Mouse (Mus musculus) heart, adult 10 weeks (tissue): ENCODE data around the gene Scgb1b27. TPM values are rescaled to one million over a fixed set of nuclear protein-coding genes. Genes with fewer than 3 reads are reported as not detected.

ENCODE experiments used
- polyA plus RNA-seq: library from polyadenylated mRNA; stranded (reverse); fragments of 350-450 nt; fragmentation: Illumina TruSeq; extraction: RNeasy Lipid Tissue Mini Kit (QIAGEN cat#74804); gene quantifications from one replicate; pipeline ENCODE4 v1.2.3, GENCODE M21; 2014; ENCODE audit warnings: low read depth, low replicate concordance

Gene Scgb1b27
- not detected for polyA plus RNA-seq

DNA sequence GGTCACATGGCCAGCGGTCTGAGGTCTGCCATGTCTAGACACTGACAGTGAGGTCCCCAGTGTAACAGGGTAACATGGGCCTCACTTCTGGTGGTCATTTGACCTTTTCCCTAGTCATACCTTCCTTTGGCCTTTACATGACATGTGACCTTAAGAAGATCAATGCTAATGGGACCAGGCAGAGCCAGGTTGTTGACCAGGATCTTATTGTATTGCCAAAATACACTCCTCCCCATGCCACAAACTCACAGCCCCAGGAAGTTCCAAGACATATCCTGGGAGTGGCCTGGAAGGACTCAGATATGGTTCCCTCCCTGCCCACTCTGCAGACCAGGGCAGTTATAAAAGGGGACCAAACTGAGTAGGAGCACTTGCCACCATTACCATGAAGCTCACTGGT, at the start of gene Scgb1b27:
Gene Scgb1b27 (plus strand): TSS at position 301 of the 400 bp plus-strand sequence.

DNA sequence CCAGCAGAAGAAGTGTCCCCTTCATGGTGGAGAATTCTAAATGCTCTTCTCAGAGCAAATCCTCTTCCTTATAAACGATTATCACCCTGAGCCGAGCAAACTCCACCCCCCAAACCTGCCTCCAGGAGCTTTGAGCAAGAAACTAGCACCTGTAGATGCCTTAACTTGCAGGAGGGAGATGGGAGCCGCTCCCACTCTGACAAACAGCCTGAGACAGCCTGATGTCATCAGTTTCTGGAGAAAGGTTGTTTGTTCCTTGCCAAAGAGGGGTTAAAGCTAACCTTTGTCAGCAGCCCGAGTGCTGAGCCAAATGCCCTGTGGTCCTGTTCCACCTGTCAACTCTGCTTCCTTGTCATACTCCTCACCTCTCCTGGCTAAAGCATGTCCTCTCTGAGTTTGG, 7.4 kb upstream of the Scgb1b27 start, which contains the start of gene Scgb2b27:
Gene Scgb2b27 (minus strand): TSS at position 101 of the 400 bp plus-strand sequence.

Other genes starting within 250 kb of the Scgb1b27 start
- gene Scgb2b26, start 76.4 kb upstream of the Scgb1b27 start, polyA plus RNA-seq, result not detected
- not detected for gene Scgb2b27, start 7.5 kb upstream of the Scgb1b27 start, polyA plus RNA-seq
- not detected for gene Scgb1b30, start 73.9 kb downstream of the Scgb1b27 start, polyA plus RNA-seq
- 13.0 TPM for gene Wtip, start 111.8 kb downstream of the Scgb1b27 start, polyA plus RNA-seq
- gene Uba2, start 148.1 kb downstream of the Scgb1b27 start, polyA plus RNA-seq, result 42.7 TPM
- gene Pdcd2l, start 175.2 kb downstream of the Scgb1b27 start, polyA plus RNA-seq, result 20.8 TPM
- gene Gpi1, start 208.9 kb downstream of the Scgb1b27 start, polyA plus RNA-seq, result 554 TPM
- gene Gm6096, start 229.6 kb downstream of the Scgb1b27 start, polyA plus RNA-seq, result not detected